Mouse (Mus musculus): ENCODE results near the gene Pdlim3.
"Not testable (repeated sequence)": the region's sequence is repeated elsewhere in the genome, so short reads cannot be mapped to it uniquely, and the experiment has no call there.

Gene Pdlim3

GRCm38 (mm10) chr8:45885202-45885685 is at the start of gene Pdlim3:
Gene Pdlim3, plus strand, starts transcription at chr8:45885461.
- DNase-seq = no peak

GRCm38 (mm10) chr8:45843306-45843705 is 42.0 kb upstream of the Pdlim3 start:
- DNase-seq = no peak

- DNase-seq = no peak
Measured at GRCm38 (mm10) chr8:45844097-45844885, 41.0 kb upstream of the Pdlim3 start.

- no peak for DNase-seq
Measured at GRCm38 (mm10) chr8:45844911-45845481, 40.3 kb upstream of the Pdlim3 start.

DNA sequence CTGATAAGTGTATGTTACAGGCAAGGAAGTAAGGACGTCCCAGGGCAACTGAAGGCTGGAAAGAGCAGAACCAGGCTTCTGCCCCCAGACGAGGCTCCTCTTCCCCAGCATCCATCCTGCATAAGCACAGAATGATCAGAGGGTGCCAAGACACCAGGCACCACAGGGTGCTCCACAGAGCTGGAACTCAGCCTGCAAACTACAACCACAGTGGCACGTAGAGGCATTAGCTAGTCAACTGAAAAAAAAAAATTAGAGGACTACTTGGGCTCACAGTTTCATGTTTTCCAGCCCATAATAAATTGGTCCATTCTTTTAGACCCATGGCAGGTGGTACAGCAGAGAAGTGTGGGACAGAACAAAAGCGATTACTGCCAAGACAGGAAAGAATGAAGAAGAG is 39.4 kb upstream of the Pdlim3 start:
- no peak for DNase-seq

- no peak for DNase-seq
Measured at GRCm38 (mm10) chr8:45855118-45855517, 30.1 kb upstream of the Pdlim3 start.

GRCm38 (mm10) chr8:45857734-45858133 is 27.5 kb upstream of the Pdlim3 start:
- no peak for DNase-seq

DNA sequence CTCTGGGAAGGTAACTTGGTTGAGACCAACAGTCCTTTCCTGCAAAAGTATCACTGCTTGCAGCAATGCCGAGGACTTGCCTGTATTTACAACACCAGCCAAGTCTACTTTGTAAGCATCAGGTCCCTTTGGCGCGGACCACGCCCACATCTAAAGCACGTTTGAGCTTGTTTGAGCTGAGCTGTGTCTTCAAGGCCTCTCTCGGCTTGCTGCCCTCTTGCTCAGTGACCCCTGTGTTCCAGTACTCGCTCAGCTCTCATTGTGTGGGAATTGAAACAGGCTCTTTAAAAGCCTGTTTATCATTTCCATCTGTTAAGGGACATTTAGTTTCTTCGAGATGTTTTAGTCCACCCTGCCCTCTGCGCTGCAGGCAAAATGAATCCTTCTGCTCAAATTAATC is 26.9 kb upstream of the Pdlim3 start:
- no peak for DNase-seq

DNA sequence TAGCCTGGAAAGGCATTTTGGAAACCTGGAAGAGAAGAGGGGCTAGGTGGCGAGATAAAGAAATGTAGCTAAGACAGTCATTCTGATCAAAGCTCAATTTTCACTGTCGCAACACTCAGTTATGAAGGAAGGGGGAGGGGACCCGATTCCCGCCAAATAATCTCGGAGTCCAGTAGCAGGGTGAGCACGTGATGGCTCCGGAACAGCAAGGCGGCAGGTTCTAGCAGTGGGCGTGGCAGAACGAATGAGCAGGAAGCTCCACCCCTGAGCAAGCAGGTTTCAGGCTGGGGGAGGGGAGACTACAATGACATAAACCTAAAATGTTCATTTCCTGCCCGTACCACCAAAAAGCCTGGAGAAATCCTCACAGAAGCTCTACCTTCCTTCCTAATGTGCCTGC is 13.7 kb upstream of the Pdlim3 start:
- not testable (repeated sequence) for DNase-seq

- no peak for DNase-seq
Measured at GRCm38 (mm10) chr8:45872077-45872476, 13.2 kb upstream of the Pdlim3 start.

GRCm38 (mm10) chr8:45874945-45875626 is 10.2 kb upstream of the Pdlim3 start:
- peak in 1 of 2 experiments; percentile 11 for DNase-seq

DNA sequence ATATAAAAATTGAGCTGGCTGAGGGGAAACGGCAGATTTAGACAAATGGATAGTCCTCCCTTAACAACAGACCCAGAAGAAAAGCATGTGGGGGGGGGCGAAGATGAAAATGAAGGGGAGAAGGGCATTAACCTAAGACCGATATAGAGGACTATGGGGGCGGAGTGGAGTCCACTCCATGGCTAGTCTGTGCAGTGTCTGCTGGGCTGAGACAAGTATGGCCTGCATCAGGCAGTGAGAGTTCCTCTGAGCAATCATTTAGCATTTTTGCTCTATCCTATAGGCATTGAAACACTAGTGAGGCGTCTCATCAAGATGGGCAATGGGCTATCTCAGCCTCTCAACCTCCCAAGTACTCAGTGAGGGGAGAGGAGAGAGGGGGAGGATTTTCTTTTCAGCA is 8.9 kb upstream of the Pdlim3 start:
- DNase-seq = no peak

- DNase-seq = no peak
Measured at GRCm38 (mm10) chr8:45877680-45878079, 7.6 kb upstream of the Pdlim3 start.

DNA sequence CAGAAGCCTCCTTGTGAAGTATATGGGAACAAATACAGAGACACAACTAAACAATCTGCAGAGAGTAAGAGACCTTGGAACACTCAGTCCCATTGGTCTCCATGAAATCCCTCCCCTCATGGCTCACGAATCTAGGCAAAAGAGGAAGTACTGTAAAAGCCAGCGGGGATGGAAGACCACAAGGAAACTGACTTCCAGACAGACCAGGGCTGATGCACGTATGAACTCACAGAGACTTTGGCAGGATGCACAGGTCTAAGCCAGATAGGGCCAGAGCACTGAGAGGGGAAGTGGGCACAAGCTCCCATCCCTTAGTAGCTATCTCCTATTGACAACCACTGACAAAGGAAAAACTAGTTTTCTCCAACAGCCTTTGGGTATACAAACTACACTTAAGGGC is 4.8 kb upstream of the Pdlim3 start:
- no peak for DNase-seq

DNA sequence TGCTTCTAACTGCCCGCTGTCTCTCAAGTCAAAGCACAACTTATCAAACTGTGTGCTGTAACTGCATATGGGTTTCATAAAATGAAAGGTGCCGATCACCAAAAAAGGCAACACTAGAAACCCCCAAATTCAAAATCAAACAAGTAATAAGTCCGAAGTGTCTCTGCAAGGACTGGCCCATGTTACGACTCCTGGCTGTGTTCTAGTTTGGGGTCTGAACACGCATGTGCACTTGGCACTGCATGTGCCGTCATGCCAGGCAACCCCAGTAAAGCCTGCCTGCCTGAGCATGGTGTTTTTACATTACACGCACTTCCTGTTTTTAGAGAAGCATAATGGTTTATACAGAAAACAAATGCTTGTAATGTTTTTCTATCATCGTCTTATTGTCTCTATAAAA is 3.5 kb upstream of the Pdlim3 start:
- DNase-seq = no peak

- DNase-seq = no peak
Measured at GRCm38 (mm10) chr8:45883793-45884192, 1.5 kb upstream of the Pdlim3 start.

- no peak for DNase-seq
Measured at GRCm38 (mm10) chr8:45884552-45884951, 709 bp upstream of the Pdlim3 start.

DNA sequence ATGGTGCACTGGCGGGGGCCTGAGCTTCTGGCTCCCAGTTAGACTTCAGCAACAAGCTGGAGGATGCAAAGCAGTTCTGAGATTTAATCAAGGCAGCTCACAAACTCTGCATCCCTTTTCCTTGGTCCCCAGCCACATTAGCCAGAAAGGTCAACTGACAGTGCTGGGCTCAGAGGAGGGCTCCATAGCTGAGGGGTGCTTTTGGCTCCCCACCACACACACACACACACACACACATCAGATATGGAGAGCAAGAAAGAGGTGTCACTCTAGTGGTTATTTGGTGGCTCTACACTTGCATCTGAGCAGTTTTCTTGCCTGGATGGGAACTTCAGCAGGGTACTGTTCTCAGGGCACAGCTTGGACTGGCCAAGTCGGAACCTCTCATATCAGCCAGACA is 514 bp downstream of the Pdlim3 start:
- DNase-seq = no peak

DNA sequence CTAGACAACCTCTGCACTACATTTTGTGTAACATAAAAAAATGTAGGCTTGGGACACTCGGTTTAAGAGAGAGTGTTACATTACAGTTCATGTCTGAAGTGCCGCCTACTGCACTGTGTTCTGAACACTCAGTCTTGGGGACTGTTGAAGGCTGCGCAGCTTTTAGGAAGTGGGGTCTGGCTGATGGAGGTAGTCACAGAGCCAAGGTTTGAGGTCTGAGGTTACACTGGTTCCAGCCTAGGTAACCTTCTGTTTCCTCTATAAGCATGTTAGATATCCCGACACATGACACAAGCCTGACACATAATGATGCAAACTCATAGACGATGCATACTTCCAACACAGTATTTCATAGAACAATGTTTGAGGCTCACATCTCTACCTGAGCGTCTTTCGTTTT is 4.5 kb downstream of the Pdlim3 start:
- no peak for DNase-seq

- DNase-seq = no peak
Measured at GRCm38 (mm10) chr8:45896590-45896989, 11.3 kb downstream of the Pdlim3 start.

DNA sequence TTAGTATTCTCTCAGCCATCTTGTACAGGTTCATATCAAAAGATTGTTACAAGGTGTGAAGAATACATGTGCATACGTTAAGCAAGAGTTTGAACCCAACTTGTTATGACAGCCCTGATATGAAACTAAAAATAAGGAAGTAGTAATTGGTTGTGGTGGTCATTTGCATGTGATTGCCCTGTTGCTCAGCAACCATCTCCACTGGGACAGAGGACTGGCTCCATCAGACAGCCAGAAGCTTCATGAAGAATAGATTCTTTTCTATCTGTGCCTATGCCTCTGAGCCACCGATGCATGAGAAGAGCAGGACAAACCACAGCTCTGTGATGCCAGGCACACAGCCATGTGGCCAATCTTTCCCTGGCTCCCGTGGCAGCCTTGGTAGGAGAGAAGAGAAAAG is 14.5 kb downstream of the Pdlim3 start:
- no peak for DNase-seq

DNA sequence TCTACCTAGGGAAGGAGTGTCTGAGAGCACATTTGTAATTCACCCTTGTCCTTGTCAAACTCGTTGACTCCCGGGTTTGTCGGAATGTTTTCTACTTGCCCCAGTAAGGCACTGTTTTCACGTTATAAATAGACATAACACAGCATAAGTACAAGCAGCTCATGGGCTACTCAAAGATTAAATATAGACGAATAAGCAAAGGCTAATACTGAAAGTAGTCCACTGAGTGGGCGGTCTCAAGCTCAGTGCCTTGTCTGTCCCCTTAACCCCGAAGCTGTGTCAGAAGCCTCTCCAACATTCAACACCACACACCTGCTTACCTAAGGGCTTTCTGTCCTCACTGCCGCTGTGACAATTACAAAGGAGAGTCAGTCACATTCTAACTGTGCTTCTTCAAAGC is 16.4 kb downstream of the Pdlim3 start:
- DNase-seq = no peak

DNA sequence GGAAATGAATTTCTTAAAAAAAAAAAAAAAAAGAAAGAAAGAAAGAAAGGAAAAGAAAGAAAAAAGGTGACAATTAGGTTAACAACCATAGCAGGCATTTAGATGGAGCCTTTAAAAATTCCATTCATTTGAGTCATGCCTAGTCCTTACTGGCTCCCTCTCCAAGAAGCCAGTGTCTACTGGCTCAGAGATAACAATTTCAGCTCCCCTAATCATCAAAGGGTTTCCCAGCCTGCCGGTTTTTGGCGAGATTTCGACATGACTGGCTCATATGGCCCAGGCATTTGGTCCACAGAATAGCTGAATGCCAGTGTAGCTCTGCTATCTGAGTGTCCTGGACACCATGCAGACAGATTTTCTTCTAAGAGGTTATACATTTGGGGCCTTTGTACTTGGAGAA is 18.4 kb downstream of the Pdlim3 start:
- no peak for DNase-seq
